Mouse (Mus musculus): ENCODE data around the gene Rasl10a.

- TF ChIP-seq CTCF (IDR thresholded peaks at IDR 0.05; ENCODE audit: borderline replicate concordance, insufficient read depth, low read depth, low read length) (no peak), POLR2A (IDR thresholded peaks at IDR 0.05; ENCODE audit: borderline replicate concordance, insufficient read depth, low read length) (no peak)
Observed at GRCm38 (mm10) chr11:5057541-5057855, 430 bp upstream of the Rasl10a start.
